Mouse (Mus musculus) olfactory bulb, adult 2 months (tissue): ENCODE results near the gene Lrpap1. TPM values are rescaled to one million over a fixed set of nuclear protein-coding genes. Genes with fewer than 3 reads are reported as not detected.

Source experiments
- H3K27ac ChIP-seq: fragments of 200-500 bp; 2 replicates; pipeline ENCODE4 v1.5.1; 2012; ENCODE audit warnings: low read depth, low read length; ENCODE audit not compliant: insufficient read depth
- H3K4me1 ChIP-seq: fragments of 200-500 bp; 2 replicates; pipeline ENCODE4 v1.6.1; 2012; ENCODE audit warnings: low read length; ENCODE audit not compliant: control insufficient read depth, insufficient read depth
- H3K4me3 ChIP-seq: fragments of 200-500 bp; 2 replicates; pipeline ENCODE4 v1.5.1; 2012; ENCODE audit warnings: mild to moderate bottlenecking, low read depth, low read length, moderate library complexity; ENCODE audit not compliant: insufficient read depth
- CTCF ChIP-seq: fragments of 200-500 bp; IDR thresholded peaks from 2 replicates; pipeline ENCODE4 v1.5.1; 2012; ENCODE audit warnings: low read depth, mild to moderate bottlenecking, low read length, moderate library complexity; ENCODE audit not compliant: insufficient read depth
- POLR2A ChIP-seq: fragments of 200-500 bp; IDR thresholded peaks from 2 replicates; pipeline ENCODE4 v1.6.1; 2012; ENCODE audit warnings: mild to moderate bottlenecking, low read depth, low read length, moderate library complexity; ENCODE audit not compliant: insufficient read depth
- WGBS: fragments of 180-500 bp; shearing (Covaris S2); methylation state at CpG from one replicate; pipeline ENCODE4 v1.1.7; 2018; 5-methylcytosine and 5-hydroxymethylcytosine counted together
- polyA plus RNA-seq: library from polyadenylated mRNA; stranded (reverse); fragments of >200 nt; gene quantifications from 2 replicates; pipeline ENCODE4 v1.2.4, GENCODE M21; 2012; ENCODE audit warnings: low replicate concordance; ENCODE audit not compliant: missing spikeins, insufficient read depth, insufficient read length

Lrpap1 gene
- polyA plus RNA-seq, 1 experiment = not detected

DNA sequence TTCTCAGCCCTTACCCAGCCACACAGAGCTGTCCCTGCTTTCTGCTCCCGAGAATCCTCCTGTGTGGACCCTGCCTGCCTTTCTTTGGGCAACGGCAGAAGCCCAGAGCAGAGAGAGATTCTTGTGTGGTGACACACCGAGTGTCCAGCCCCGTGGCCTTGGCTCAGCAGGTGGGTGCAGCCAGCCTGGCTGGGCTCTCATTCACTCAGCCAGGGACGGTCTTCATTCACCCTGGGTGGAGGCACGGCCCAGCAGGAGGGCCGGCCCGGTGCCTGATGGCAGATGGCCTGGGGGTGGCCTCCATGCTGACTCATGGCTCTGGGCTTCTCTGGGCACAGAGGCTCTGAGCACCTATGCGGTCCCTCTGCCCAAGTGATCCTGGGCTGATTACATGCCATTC, 31.6 kb downstream of the Lrpap1 start:
- Histone ChIP-seq H3K4me3 (no peak overlapping the region), H3K27ac (no peak overlapping the region), H3K4me1 (peaks cover 8% of the 10 kb centered on the region; the same call in 1 of the 2 replicates)
- TF ChIP-seq POLR2A (no peak), CTCF (no peak)
- 75% methylated on average over 9 of the region's 9 CpGs for WGBS

DNA sequence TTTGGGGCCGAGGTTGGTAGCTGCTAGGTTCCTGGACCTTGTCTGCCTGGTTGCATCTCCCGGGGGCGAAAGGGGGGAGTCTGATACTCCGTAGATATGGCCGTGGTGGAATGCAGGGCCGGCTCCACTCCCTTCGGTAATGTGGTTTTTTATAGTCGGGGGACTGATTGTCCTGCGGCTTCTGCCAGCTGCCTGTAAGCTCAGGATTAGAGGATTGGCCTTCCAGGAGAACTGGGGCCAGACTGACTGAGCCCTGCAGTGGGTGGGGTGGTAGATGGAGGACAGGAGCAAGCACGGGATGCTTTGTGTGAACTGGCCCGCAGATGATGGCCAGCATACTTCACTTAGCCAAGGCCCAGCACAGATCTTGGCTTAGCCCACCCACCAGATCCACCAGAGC, 32.3 kb downstream of the Lrpap1 start:
- Histone ChIP-seq H3K4me1 (peaks cover 8% of the 10 kb centered on the region; the same call in 1 of the 2 replicates), H3K27ac (no peak overlapping the region), H3K4me3 (no peak overlapping the region)
- no peak for TF ChIP-seq CTCF
- 87% methylated on average over 11 of the region's 11 CpGs for WGBS

DNA sequence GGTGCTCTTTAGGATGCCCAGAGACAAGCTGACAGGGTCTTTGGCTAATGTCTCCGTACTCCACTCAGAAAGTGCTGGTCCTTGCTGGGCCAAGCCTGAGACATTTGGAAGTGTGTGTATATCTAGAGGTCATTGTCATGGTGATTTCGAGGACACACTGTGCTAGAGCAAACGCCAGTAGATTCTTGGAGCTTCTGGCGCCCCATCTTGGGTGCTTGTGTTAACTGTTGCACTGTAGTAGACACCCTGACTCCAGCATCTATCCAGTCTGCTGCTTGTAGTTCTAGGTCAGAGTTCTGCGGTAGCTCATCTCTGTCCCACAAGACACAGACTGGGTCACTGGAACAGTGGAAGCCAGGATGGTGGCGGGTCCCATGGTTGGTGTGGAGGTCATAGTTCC, 33.7 kb downstream of the Lrpap1 start:
- Histone ChIP-seq H3K4me3 (no peak overlapping the region), H3K27ac (no peak overlapping the region), H3K4me1 (peaks cover 8% of the 10 kb centered on the region; the same call in 1 of the 2 replicates)
- TF ChIP-seq CTCF = no peak
- TF ChIP-seq POLR2A = no peak
- 94% methylated on average over 6 of the region's 6 CpGs for WGBS

DNA sequence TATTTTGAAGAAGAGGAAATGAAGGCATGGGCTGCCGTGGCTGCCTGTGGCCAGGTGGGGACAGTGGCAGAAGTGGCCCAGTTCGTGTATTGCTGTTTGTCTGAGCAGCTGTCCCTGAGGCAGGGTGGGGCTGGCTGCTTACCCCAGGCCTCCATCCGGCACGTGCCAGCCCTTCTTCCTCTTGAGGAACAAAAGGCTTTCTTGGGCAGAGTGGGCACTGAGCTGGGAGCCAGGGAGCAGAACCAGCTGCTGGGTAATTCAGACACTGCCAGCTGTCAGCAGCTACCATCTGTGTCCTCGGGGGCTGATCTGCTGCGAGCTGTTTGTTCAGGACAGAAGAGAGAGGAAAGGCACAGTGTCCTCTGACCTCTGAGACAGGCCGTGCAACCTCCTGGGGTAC, 34.6 kb downstream of the Lrpap1 start:
- no peak overlapping the region for H3K27ac ChIP-seq
- whole genome bisulfite sequencing = 46% methylated on average over 7 of the region's 7 CpGs

DNA sequence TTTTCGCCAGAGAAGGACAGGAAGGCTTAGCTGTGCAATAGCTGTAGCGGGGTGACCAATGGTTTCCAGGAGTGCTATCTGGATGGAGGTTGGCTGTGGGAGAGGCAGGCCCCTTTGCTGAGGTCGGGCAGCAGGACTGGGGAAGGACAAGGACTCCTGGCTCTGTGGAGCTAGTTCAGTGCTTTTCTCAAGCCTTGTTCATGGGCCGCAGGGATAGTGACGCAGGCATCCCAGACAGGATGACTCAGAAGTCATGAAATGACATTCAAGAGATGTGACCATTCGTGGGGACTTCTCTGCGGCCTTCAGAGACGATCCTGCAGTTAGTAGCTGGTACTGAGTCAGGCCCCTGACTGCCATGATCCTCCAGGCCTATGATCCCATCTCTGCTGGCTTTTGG, 35.3 kb downstream of the Lrpap1 start:
- Histone ChIP-seq H3K4me1 (peaks cover 8% of the 10 kb centered on the region; the same call in 1 of the 2 replicates), H3K4me3 (no peak overlapping the region), H3K27ac (no peak overlapping the region)
- TF ChIP-seq POLR2A (no peak), CTCF (no peak)
- WGBS = 92% methylated on average over 8 of the region's 8 CpGs

More for the DNA sequence above, 34.6 kb downstream of the Lrpap1 start:
- H3K4me1 ChIP-seq = peaks cover 8% of the 10 kb centered on the region; the same call in 1 of the 2 replicates
- H3K4me3 ChIP-seq = no peak overlapping the region
- TF ChIP-seq POLR2A (no peak), CTCF (no peak)

DNA sequence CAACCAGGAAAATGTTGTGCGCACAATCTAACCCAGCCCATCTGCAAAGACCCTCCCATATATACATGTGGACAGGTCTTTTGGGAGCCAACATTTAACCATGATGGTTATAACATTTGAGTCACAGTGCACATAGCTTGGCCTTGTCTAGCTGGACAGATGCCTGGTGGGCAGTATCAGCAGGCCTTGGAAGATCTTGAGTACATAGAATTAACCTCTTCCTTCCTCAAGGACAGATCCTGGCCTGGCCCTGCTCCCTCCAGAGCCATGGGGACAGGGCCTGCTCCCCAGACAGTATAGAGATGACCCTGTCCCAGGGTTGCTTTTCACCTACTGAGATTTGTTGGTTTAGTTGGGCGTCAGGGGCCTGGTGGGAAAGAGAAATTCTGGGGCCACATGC, 35.7 kb downstream of the Lrpap1 start:
- 94% methylated on average over 2 of the region's 2 CpGs for WGBS
- TF ChIP-seq POLR2A (no peak), CTCF (no peak)

DNA sequence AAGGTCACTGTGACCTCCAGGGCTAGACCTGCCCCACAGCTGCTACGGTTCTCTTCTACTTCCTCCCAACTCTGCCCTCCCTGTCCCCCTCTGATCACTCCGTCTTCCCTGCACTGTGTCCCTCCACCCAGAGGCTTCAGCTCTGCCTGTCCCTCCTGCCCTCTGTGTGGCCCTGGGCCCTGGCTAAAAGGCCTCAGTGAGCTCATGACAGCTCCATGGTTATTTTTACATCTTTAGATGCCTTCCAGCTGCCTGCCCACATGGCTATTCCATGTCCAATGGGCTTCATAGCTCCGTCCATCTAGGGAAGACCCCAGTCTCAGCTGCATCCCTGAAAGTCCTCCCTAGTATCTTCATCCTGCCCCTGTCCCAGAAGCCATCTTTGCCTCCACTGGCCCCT, 45.5 kb downstream of the Lrpap1 start:
- peaks cover 23% of the 10 kb centered on the region for H3K4me1 ChIP-seq
- TF ChIP-seq CTCF = no peak
- no peak for TF ChIP-seq POLR2A
- H3K27ac ChIP-seq = no peak overlapping the region
- no peak overlapping the region for H3K4me3 ChIP-seq
- WGBS = 96% methylated on average over 3 of the region's 3 CpGs

More for the DNA sequence above, 35.7 kb downstream of the Lrpap1 start:
- H3K27ac ChIP-seq = no peak overlapping the region
- H3K4me1 ChIP-seq = peaks cover 8% of the 10 kb centered on the region; the same call in 1 of the 2 replicates
- no peak overlapping the region for H3K4me3 ChIP-seq

DNA sequence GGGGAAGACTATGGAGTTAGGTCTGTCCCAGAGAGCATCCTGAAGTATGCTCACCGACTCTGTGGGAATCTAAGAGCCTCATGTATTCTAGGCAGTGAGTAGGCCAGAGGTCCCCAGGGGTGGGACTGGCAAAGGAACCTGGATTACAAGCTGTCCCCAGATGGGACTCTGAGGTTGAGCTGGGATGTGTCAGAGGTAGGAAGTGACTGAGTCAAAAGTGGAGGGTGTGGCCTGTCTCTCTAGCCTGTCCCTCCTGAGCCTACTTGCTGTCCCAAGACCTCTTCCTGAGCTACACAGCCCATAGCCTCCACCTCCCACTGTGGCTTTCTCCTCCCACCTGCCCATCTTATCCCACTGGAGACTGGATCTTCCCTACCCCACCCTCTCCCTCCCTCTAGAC, 47.4 kb downstream of the Lrpap1 start:
- no peak overlapping the region for H3K4me3 ChIP-seq
- TF ChIP-seq CTCF (no peak), POLR2A (no peak)
- H3K27ac ChIP-seq = no peak overlapping the region
- H3K4me1 ChIP-seq = peaks cover 23% of the 10 kb centered on the region
- WGBS = 45% methylated on average over 1 of the region's 1 CpGs

DNA sequence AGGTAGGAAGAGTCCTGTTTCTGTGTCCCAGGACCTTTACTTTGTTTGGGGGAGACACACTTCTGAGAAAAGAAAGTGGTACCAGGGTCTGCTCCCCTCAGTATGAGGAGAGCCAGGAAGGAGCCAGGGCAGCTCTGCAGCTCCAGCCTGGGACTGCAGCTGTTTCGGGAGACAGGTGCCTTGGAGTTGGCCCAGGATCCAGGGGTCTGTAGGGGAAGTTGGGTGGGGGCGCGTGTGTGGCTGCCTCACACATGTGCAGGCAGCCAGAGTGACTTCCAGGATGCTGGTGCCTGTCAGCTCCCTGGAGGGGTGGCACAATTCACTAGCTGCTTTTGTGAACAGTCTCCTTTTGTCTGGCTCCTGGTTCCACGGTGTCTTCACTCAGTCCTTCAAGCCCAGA, 48.0 kb downstream of the Lrpap1 start:
- Histone ChIP-seq H3K4me3 (peak overlapping the region; percentile 57), H3K27ac (no peak overlapping the region), H3K4me1 (peaks cover 23% of the 10 kb centered on the region)
- WGBS = 15% methylated on average over 4 of the region's 4 CpGs
- no peak for TF ChIP-seq POLR2A
- TF ChIP-seq CTCF = no peak
